Mouse (Mus musculus) small intestine, adult 2 months (tissue): ENCODE measurements around the gene Xylb. TPM values are rescaled to one million over a fixed set of nuclear protein-coding genes. Genes with fewer than 3 reads are reported as not detected.

Experiments used
- H3K27ac ChIP-seq: fragments of 200-500 bp; 2 replicates; pipeline ENCODE4 v1.5.1; 2012; ENCODE audit warnings: low read depth, low read length, control low read depth, inconsistent platforms; ENCODE audit not compliant: insufficient read depth
- H3K27me3 ChIP-seq: fragments of 200-500 bp; 2 replicates; pipeline ENCODE4 v1.6.1; 2012; ENCODE audit warnings: mild to moderate bottlenecking, moderate library complexity, low read length, inconsistent platforms; ENCODE audit not compliant: control insufficient read depth, insufficient read depth
- H3K36me3 ChIP-seq: fragments of 200-500 bp; 2 replicates; pipeline ENCODE4 v1.6.1; 2012; ENCODE audit warnings: mild to moderate bottlenecking, low read length, control low read depth, inconsistent platforms; ENCODE audit not compliant: control insufficient read depth, insufficient read depth
- H3K4me1 ChIP-seq: fragments of 200-500 bp; 2 replicates; pipeline ENCODE4 v1.6.1; 2012; ENCODE audit warnings: low read length, inconsistent platforms, mixed read lengths; ENCODE audit not compliant: control insufficient read depth, insufficient read depth, insufficient read length
- H3K4me3 ChIP-seq: fragments of 200-500 bp; 2 replicates; pipeline ENCODE4 v1.5.1; 2012; ENCODE audit warnings: low read depth, mild to moderate bottlenecking, control low read depth, inconsistent platforms, low read length, moderate library complexity
- CTCF ChIP-seq: fragments of 200-500 bp; IDR thresholded peaks from 2 replicates; pipeline ENCODE4 v1.5.1; 2012; ENCODE audit warnings: low read depth, mild to moderate bottlenecking, control low read depth, inconsistent platforms, low read length, moderate library complexity, mixed read lengths; ENCODE audit not compliant: insufficient replicate concordance, insufficient read length; ENCODE audit errors: extremely low read depth
- POLR2A ChIP-seq: fragments of 200-500 bp; IDR thresholded peaks from 2 replicates; pipeline ENCODE4 v1.6.1; 2012; ENCODE audit warnings: low read depth, mild to moderate bottlenecking, control low read depth, inconsistent platforms, low read length, moderate library complexity
- whole genome bisulfite sequencing: fragments of 180-500 bp; shearing (Covaris S2); methylation state at CpG from one replicate; pipeline ENCODE4 v1.1.7; 2018; 5-methylcytosine and 5-hydroxymethylcytosine counted together
- polyA plus RNA-seq: library from polyadenylated mRNA; depleted of rRNA; stranded (reverse); fragments of >200 nt; gene quantifications from 2 replicates; pipeline ENCODE4 v1.2.3, GENCODE M21; 2012; rRNA removed

The Xylb gene
- polyA plus RNA-seq, 1 experiment = 8.9 TPM

- Histone ChIP-seq H3K27ac (no peak overlapping the region), H3K4me1 (no peaks in the 10 kb centered on the region; the same call in 1 of the 2 replicates), H3K4me3 (no peak overlapping the region), H3K36me3 (peaks cover 5% of the 10 kb centered on the region; the same call in 1 of the 2 replicates), H3K27me3 (no peaks in the 10 kb centered on the region)
- TF ChIP-seq CTCF (no peak), POLR2A (no peak)
- 41% methylated on average over 12 of the region's 12 CpGs for WGBS
These were observed 80.9 kb downstream of the Xylb start for GRCm38 (mm10) chr9:119438065-119438464.

GRCm38 (mm10) chr9:119438498-119439000 lies 81.4 kb downstream of the Xylb start:
- Histone ChIP-seq H3K36me3 (peaks cover 5% of the 10 kb centered on the region; the same call in 1 of the 2 replicates), H3K27me3 (no peaks in the 10 kb centered on the region), H3K27ac (no peak overlapping the region), H3K4me3 (no peak overlapping the region), H3K4me1 (no peaks in the 10 kb centered on the region; the same call in 1 of the 2 replicates)
- WGBS = 74% methylated on average over 9 of the region's 9 CpGs
- TF ChIP-seq POLR2A = no peak
- no peak for TF ChIP-seq CTCF

Other genes with a start within 250 kb of the Xylb start
- gene Acaa1b, start 200.3 kb upstream of the Xylb start, polyA plus RNA-seq = 15.6 and 15.8 TPM in 2 replicates
- gene Gm47289, start 198.2 kb upstream of the Xylb start, polyA plus RNA-seq = not detected in 2 replicates
- gene Slc22a13, start 148.3 kb upstream of the Xylb start, polyA plus RNA-seq = 0.09 and 0.36 TPM in 2 replicates
- gene Oxsr1, start 35.0 kb upstream of the Xylb start, polyA plus RNA-seq = 5.6 and 11.5 TPM in 2 replicates
- gene Acaa1a, start 17.7 kb upstream of the Xylb start, polyA plus RNA-seq = 389 and 776 TPM in 2 replicates
- gene Myd88, start 16.0 kb upstream of the Xylb start, polyA plus RNA-seq = 14.4 and 25.2 TPM in 2 replicates
- gene Slc22a14, start 8.2 kb downstream of the Xylb start, polyA plus RNA-seq = not detected in 2 replicates
- 2.3 and 5.9 TPM in 2 replicates for gene Acvr2b, start 44.7 kb downstream of the Xylb start, polyA plus RNA-seq
- 0.91 and 1.1 TPM in 2 replicates for gene Exog, start 87.6 kb downstream of the Xylb start, polyA plus RNA-seq
- gene Scn5a, start 221.6 kb downstream of the Xylb start, polyA plus RNA-seq = 0.27 and 0.41 TPM in 2 replicates